Mouse (Mus musculus) erythroid progenitor cell, adult 5-6 weeks (primary cell): ENCODE results near the gene Rfc2. TPM values are rescaled to one million over a fixed set of nuclear protein-coding genes. Genes with fewer than 3 reads are reported as not detected.
"Not testable (repeated sequence)": the region's sequence is repeated elsewhere in the genome, so short reads cannot be mapped to it uniquely, and the experiment has no call there.

Experiments used
- ATAC-seq: replicated peaks from 2 replicates; pipeline ENCODE4 v1.8.0; 2016; ENCODE audit warnings: moderate number of reproducible peaks, mild to moderate bottlenecking, moderate TSS enrichment, inconsistent platforms; ENCODE audit not compliant: poor library complexity, low FRiP score, severe bottlenecking
- total RNA-seq, 2 experiments: library from RNA; stranded (forward) in 1 of 2; stranded (reverse) in 1 of 2; fragments of 150-400 nt in 1 of 2; fragments of 186-747, 209-891 nt in 1 of 2; gene quantifications; 2 replicates each; pipeline versions ENCODE4 v1.2.3 to v1.2.4; 2015 to 2017; ENCODE audit warnings: low replicate concordance in 2 of 2

Rfc2 gene
- total RNA-seq, 2 experiments from 2014 or later, result 51.7 to 83.4 TPM

DNA sequence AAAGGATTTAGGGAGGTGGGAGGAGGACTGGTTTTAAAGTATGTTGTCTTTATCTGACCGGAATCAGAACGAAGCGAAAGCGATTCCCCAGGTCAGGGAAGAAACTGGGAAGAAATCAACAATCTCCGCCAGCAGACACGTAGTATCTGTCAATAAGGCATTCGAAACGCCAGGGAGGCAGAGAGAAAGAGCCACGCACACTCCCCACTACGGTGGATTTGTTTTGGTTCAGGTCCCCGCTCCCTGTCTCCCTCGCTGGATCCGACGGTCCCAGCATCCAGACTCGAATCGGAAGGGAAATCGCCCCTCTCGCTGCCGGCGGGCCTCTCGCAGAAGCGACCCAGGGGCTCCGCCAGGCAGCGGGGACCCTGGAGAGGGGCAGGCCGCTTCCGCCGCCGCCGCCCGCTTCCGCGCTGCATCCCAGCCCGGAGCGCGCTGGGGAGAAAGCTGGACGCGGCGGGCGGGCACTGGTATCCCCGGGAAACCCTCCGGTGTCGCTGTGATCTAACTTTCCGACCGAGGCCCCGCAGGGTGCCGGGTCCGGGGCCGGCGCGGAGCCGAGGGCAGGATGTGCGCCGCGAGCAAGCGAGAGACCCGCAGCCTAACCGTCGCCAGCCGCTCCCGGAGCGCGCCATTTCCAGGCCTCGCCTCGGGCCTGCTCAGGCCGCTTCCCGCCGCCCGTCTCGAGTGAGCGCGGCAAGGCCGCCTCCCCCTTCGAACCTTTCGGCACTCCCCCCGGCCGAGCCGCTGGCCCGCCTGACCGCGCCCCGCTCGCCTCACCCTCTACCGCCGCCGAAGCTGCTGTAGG is 57.5 kb downstream of the Rfc2 start:
- ATAC-seq, result peak; percentile 37

DNA sequence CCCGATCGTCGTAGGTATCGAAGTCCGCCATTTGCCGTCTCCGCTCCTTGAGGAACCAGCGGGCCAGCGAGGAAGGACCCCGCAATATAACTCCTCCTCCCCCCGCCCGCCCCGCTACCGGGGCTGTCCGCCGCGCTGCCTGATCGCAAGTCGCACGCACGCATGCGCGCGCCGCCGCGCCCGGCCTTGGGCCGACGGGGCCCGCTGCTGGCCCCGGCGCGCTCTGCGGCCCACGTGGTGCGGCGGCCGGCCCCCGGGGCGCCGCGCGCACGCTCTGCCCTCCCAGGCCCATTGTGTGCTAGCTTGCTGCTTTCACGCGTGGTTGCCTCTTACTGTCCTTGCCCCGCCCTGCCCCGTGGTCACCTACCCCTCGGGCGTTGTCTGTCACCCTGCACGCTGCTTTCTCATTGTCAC is 58.1 kb downstream of the Rfc2 start, which contains the start of gene Eif4h:
Gene Eif4h (minus strand): TSS at position 222 of the 414 bp plus-strand sequence.
- ATAC-seq, result peak; percentile 90

DNA sequence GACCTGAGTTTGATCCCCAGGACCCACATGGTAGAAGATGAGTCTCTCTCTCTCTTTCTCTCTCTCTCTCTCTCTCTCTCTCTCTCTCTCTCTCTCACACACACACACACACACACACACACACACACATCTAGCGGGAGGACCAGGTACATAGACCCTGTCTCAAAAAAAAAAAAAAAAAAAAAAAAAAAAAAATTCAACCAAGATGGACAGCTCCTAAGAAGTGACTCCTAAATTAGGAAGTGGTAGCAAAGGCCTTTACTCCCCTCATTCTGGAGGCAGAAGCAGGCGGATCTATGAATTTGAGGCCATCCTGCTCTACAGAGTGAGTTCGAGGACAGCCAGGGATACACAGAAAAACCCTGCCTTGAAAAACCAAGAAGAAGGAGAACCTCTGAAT is 59.2 kb downstream of the Rfc2 start:
- no peak for ATAC-seq

DNA sequence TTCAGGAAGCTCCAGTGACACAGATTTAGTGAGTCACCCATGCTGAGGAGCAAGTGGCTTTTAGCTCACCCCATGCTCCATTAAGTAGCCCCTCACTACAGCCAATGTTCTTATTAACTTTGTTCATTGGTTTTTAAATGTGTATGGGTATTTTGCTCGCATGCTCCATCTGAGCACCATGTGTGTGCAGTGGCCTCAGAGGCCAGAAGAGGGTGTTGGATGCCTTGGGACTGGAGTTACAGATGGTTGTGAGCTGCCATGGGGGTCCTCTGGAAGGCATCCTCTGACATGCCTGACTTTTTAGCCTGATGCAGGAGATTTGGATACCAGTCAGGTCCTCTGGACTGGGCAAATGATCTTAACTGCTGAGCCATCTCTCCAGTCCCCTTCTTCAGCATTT is 63.0 kb downstream of the Rfc2 start:
- no peak for ATAC-seq

DNA sequence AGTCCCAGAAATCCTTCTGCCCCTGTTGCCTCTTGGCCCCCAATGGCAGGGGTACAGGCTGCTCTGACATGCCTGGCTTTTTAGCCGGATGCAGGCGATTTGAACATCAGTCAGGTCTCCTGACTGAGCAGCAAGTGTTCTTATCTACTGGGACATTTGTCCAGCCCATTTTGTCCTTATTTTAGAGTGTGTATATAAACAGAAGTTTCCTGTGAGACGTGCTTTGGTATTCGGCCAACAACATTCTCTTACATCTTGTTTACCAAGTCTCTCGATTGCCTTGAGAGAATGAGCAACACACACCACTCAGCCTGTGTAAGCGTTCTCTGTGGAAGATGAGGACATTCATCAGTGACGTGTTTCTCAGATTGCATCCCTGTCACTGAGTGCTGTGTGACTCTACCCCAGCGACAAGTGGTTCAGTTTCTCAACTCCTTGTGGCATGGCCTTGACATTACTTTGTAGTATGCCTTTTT is 63.5 kb downstream of the Rfc2 start:
- no peak for ATAC-seq

DNA sequence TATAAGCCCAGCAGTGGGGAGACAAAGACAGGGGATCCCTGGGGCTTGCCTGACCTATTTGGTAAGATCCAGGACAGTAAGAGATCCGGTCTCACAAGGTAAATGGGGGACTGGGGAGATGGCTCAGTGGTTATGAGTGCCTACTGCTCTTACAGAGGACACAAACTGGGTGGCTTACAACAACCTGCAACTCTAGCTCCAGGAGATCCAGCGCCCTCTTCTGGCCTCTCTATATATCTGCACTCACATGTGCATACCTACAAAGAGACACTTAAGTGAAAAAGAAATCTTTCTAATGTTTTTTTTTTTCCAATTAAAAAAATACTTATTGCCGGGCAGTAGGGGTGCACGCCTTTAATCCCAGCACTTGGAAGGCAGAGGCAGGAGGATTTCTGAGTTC is 65.3 kb downstream of the Rfc2 start:
- ATAC-seq, result no peak

DNA sequence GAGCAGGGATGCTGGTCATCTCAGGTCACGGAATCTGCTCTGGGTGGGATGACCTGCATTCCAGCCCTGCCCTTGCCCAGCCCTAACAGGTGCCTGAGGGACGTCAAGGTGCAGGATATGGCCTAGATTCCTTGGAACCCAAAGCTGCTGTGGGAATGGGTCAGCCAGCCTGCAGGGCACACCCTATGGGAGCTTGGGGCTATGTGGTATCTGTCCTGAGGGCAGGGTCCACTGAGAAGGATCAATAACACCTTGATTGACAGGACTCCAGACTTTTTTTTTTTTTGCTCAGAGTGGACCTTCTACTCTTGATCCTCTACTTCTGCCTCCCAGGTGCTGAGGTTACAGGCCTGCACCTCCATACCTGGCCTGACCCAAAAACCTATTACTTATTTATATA is 66.2 kb downstream of the Rfc2 start:
- ATAC-seq, result no peak

DNA sequence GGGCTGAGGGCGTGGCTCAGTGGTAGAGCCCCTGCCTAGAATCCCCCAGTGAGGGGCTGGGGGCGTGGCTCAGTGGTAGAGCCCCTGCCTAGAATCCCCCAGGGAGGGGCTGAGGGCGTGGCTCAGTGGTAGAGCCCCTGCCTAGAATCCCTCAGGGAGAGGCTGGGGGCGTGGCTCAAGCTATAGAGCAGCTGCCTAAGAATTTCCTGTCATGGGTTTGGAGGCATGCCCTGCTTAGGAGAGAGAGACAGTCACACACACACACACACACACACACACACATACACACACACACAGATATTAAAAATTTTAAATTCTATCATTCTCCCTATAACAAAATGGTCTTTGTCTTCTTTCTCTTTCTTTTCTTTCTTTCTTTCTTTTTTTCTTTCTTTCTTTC is 67.8 kb downstream of the Rfc2 start:
- not testable (repeated sequence) for ATAC-seq

DNA sequence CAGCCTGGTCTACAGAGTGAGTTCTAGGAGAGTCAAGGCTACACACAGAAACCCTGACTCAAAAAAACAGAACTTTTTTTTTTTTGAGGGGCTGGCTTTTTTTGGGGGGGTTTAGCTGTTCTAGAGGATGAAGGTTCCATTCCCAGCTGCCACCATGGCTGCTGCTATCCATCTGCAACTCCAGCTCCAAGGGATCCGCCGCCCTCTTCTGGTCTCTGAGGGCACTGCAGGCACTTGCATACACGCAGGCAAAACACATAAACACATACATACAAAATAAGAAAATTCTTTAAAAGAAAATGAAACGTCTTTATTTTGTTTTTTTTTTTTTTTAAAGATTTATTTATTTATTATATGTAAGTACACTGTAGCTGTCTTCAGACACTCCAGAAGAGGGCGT is 69.8 kb downstream of the Rfc2 start:
- ATAC-seq, result peak; percentile 77

Other genes starting within 250 kb of the Rfc2 start
- gene Gtf2ird1, start 124.7 kb upstream of the Rfc2 start, total RNA-seq (2015; ENCODE audit: low replicate concordance), result 6.3 and 19.1 TPM in 2 replicates
- 0.77 and 1.6 TPM in 2 replicates for gene Gtf2ird1, start 124.7 kb upstream of the Rfc2 start, total RNA-seq (2017; ENCODE audit: low replicate concordance)
- gene Clip2, start 28.9 kb upstream of the Rfc2 start, total RNA-seq (2015; ENCODE audit: low replicate concordance), result 0.84 TPM in 1 of 2 replicates, not detected in the other
- gene Clip2, start 28.9 kb upstream of the Rfc2 start, total RNA-seq (2017; ENCODE audit: low replicate concordance), result 0.68 and 0.77 TPM in 2 replicates
- gene Syna, start 21.2 kb upstream of the Rfc2 start, total RNA-seq (2015; ENCODE audit: low replicate concordance), result not detected in 2 replicates
- not detected in 2 replicates for gene Syna, start 21.2 kb upstream of the Rfc2 start, total RNA-seq (2017; ENCODE audit: low replicate concordance)
- 4.2 and 9.4 TPM in 2 replicates for gene Lat2, start 33.7 kb downstream of the Rfc2 start, total RNA-seq (2015; ENCODE audit: low replicate concordance)
- 4.0 and 14.3 TPM in 2 replicates for gene Lat2, start 33.7 kb downstream of the Rfc2 start, total RNA-seq (2017; ENCODE audit: low replicate concordance)
- 105 and 157 TPM in 2 replicates for gene Eif4h, start 58.1 kb downstream of the Rfc2 start, total RNA-seq (2015; ENCODE audit: low replicate concordance)
- gene Eif4h, start 58.1 kb downstream of the Rfc2 start, total RNA-seq (2017; ENCODE audit: low replicate concordance), result 150 and 178 TPM in 2 replicates
- 0.42 and 1.8 TPM in 2 replicates for gene Limk1, start 107.2 kb downstream of the Rfc2 start, total RNA-seq (2015; ENCODE audit: low replicate concordance)
- 0.64 and 0.76 TPM in 2 replicates for gene Limk1, start 107.2 kb downstream of the Rfc2 start, total RNA-seq (2017; ENCODE audit: low replicate concordance)
- not detected in 2 replicates for gene Eln, start 166.0 kb downstream of the Rfc2 start, total RNA-seq (2015; ENCODE audit: low replicate concordance)
- gene Eln, start 166.0 kb downstream of the Rfc2 start, total RNA-seq (2017; ENCODE audit: low replicate concordance), result not detected in 2 replicates